Mouse (Mus musculus): Measurements from ENCODE around the gene Ttf2. TPM values are rescaled to one million over a fixed set of nuclear protein-coding genes. Genes with fewer than 3 reads are reported as not detected.
A peak's percentile ranks its signal among the peaks of the same experiment; 100 is the strongest.

Ttf2 gene
- 18.0 and 18.1 TPM in 2 replicates for polyA plus RNA-seq (2016; fragmentation: Nextera tagmentation; extraction: Ambion mirVana)

DNA sequence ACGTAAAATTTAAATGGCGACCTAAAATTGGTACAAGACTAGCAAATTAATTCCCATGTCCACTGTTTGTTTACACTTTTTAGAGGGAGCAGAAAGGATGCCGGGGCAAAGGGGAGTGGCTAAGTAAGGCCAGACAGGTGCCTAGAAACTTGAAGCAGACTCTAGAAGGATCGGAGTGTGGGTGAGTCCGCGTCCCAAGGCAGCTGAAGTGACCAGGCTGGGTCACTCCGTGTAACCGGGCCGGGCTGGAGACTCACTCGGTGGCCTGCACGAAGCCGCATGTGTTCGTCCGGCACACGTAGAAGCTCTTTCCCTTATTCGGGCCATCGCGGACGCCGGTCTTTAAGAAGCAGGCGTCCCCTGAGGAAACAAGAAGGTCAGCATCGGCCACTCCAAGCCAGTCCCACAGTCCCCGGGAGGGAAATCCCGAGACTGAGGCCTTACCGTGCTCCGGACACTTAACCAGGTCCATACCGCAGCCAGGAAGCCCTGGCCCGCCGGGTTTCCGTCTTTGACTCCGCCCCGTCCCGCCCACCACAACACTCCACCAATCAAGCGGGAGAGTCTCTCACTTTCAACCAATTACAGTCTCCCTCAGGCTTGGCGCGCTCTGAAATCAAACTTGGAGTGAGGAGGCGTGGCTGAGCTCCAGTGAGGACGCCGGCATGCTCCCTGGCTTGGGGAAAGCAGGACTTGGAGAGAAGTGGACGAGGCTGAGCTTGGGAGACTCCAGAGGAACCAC lies at the start of gene Ttf2:
Gene Ttf2 (minus strand): TSS at position 488 of the 742 bp plus-strand sequence.
- WGBS, result under 1% methylated on average over 40 of the region's 40 CpGs

GRCm38 (mm10) chr3:101018494-101018893 lies 49.0 kb upstream of the Ttf2 start:
- 85% methylated on average over 6 of the region's 6 CpGs for WGBS
- H3K36me3 ChIP-seq, result no peaks in the 10 kb centered on the region

More for the DNA sequence above, at the start of gene Ttf2:
- Histone ChIP-seq H3K9me3 (no peaks in the 10 kb centered on the region), H3K4me1 (peaks cover 10% of the 10 kb centered on the region), H3K27me3 (ENCODE audit: insufficient read depth, poor library complexity, severe bottlenecking) (no peaks in the 10 kb centered on the region), H3K36me3 (peaks cover 15% of the 10 kb centered on the region; the same call in 1 of the 2 replicates), H3K4me3 (peak within 1 kb of the TSS; percentile 89), H3K27ac (peak within 1 kb of the TSS; percentile 88)
- peak; percentile 98 for DNase-seq (ENCODE audit: low spot score)

GRCm38 (mm10) chr3:101016050-101016449 lies 46.6 kb upstream of the Ttf2 start:
- Histone ChIP-seq H3K4me1 (peaks cover 27% of the 10 kb centered on the region), H3K27ac (no peak overlapping the region), H3K27me3 (ENCODE audit: insufficient read depth, poor library complexity, severe bottlenecking) (no peaks in the 10 kb centered on the region), H3K4me3 (no peak overlapping the region), H3K36me3 (no peaks in the 10 kb centered on the region; the same call in 1 of the 2 replicates), H3K9me3 (no peaks in the 10 kb centered on the region)
- 93% methylated on average over 7 of the region's 7 CpGs for WGBS
- DNase-seq (ENCODE audit: low spot score), result no peak

More at GRCm38 (mm10) chr3:101018494-101018893, 49.0 kb upstream of the Ttf2 start:
- DNase-seq (ENCODE audit: low spot score), result no peak
- H3K4me1 ChIP-seq, result peaks cover 25% of the 10 kb centered on the region
- no peak overlapping the region for H3K4me3 ChIP-seq
- no peak overlapping the region for H3K27ac ChIP-seq
- H3K27me3 ChIP-seq (ENCODE audit: insufficient read depth, poor library complexity, severe bottlenecking), result no peaks in the 10 kb centered on the region
- no peaks in the 10 kb centered on the region for H3K9me3 ChIP-seq

DNA sequence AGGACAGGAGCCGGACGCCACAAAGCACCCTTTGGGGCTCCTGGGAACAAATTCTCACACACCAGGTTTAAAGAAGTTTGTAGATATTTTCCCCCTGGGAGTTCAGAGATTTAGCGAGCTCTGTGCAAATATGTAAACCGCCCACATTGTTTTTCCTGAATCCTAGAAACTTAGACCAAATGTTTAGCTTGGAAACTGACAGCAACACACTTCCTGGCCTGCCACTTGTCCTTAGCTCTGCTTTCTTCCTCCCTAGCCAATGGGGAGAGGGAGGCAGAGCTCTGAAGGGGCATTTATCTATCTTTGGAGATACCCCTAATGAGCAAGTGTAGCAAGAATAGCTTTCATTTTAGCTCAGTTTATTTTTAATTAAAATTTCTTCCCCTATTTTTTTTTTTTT lies 45.8 kb upstream of the Ttf2 start:
- 0 out of 2 replicates have a peak overlapping the region, but pooled peaks have one; percentile 3 for H3K27ac ChIP-seq
- peaks cover 26% of the 10 kb centered on the region for H3K4me1 ChIP-seq
- no peaks in the 10 kb centered on the region; the same call in 1 of the 2 replicates for H3K36me3 ChIP-seq
- H3K27me3 ChIP-seq (ENCODE audit: insufficient read depth, poor library complexity, severe bottlenecking), result no peaks in the 10 kb centered on the region
- H3K4me3 ChIP-seq, result no peak overlapping the region
- no peak for DNase-seq (ENCODE audit: low spot score)
- H3K9me3 ChIP-seq, result no peaks in the 10 kb centered on the region
- WGBS, result 43% methylated on average over 4 of the region's 4 CpGs

DNA sequence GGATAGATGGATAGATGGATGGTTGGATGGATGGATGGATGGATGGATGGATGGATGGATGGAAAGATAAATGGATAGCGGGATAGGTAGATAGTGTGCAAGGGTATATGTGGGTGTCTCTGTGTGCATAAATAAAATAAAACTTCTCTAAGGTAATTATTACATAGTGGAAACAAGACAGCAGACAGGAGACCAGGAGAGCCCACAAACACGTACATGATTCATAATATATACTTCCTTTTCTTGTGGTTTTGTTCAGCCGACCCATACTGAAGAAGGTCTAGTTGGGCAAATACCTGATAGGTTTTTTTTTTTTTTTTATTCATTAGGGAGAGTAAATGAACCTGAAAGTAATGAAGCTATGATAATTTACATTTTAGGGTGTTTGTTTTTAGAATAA lies 44.1 kb upstream of the Ttf2 start:
- H3K27ac ChIP-seq, result no peak overlapping the region
- H3K4me3 ChIP-seq, result no peak overlapping the region
- H3K27me3 ChIP-seq (ENCODE audit: insufficient read depth, poor library complexity, severe bottlenecking), result no peaks in the 10 kb centered on the region
- DNase-seq (ENCODE audit: low spot score), result no peak
- 82% methylated on average over 3 of the region's 3 CpGs for WGBS
- peaks cover 26% of the 10 kb centered on the region for H3K4me1 ChIP-seq
- no peaks in the 10 kb centered on the region; the same call in 1 of the 2 replicates for H3K36me3 ChIP-seq
- no peaks in the 10 kb centered on the region for H3K9me3 ChIP-seq

DNA sequence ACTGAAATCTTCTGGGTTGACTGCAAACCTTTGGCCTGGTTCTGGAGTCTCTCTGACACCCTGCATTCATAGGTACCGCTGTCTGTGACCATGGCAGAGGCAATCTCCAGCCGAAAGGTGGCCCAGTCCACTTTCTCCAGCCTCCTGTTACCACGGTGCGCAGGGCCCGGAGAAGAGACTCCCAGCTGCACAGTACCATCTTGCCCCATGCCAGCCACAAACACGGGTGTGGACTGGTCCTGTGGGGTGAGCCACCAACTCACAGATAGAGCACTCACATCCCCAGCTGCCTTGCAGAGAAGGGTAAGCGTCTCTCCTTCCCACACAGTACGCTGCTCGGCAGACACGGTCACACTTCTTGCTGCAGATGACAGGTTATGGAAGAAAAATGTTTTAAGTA lies 43.5 kb upstream of the Ttf2 start:
- no peak overlapping the region for H3K4me3 ChIP-seq
- H3K27ac ChIP-seq, result peak overlapping the region; percentile 25; the same call in 1 of the 2 replicates
- H3K4me1 ChIP-seq, result peaks cover 26% of the 10 kb centered on the region
- 91% methylated on average over 10 of the region's 10 CpGs for WGBS
- H3K36me3 ChIP-seq, result no peaks in the 10 kb centered on the region; the same call in 1 of the 2 replicates
- DNase-seq (ENCODE audit: low spot score), result no peak
- H3K9me3 ChIP-seq, result no peaks in the 10 kb centered on the region
- H3K27me3 ChIP-seq (ENCODE audit: insufficient read depth, poor library complexity, severe bottlenecking), result no peaks in the 10 kb centered on the region

GRCm38 (mm10) chr3:101012597-101012996 lies 43.1 kb upstream of the Ttf2 start:
- Histone ChIP-seq H3K9me3 (no peaks in the 10 kb centered on the region), H3K4me3 (no peak overlapping the region), H3K27ac (peak overlapping the region; percentile 62), H3K36me3 (no peaks in the 10 kb centered on the region; the same call in 1 of the 2 replicates), H3K27me3 (ENCODE audit: insufficient read depth, poor library complexity, severe bottlenecking) (no peaks in the 10 kb centered on the region), H3K4me1 (peaks cover 26% of the 10 kb centered on the region)
- 87% methylated on average over 8 of the region's 8 CpGs for WGBS
- no peak for DNase-seq (ENCODE audit: low spot score)

DNA sequence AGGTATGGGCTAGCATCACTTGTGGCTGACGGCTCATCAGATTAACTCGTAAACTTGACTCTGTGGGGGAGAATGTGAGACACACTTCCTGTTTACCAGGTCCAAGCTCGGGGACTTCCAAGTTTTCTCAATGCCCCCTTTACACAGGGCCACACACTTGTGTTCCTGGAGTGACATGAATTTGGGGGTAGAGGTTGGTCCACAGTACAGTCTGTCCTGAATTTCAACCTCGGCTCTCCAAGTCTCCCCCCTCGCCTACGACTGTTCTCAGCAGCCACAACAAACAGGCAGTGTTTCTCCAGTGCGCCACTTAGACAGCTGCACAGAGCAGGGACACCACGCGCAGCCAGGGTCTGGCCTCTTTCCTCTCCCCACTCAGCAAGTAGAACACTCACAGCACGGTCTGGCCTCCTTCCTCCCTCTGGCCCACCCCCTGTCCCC lies 42.7 kb upstream of the Ttf2 start:
- DNase-seq (ENCODE audit: low spot score), result no peak
- WGBS, result 46% methylated on average over 10 of the region's 10 CpGs
- no peaks in the 10 kb centered on the region for H3K27me3 ChIP-seq (ENCODE audit: insufficient read depth, poor library complexity, severe bottlenecking)
- no peaks in the 10 kb centered on the region; the same call in 1 of the 2 replicates for H3K36me3 ChIP-seq
- H3K4me1 ChIP-seq, result peaks cover 30% of the 10 kb centered on the region
- H3K4me3 ChIP-seq, result no peak overlapping the region
- H3K27ac ChIP-seq, result peak overlapping the region; percentile 62
- H3K9me3 ChIP-seq, result no peaks in the 10 kb centered on the region

- WGBS, result 74% methylated on average over 5 of the region's 5 CpGs
- Histone ChIP-seq H3K27ac (no peak overlapping the region), H3K4me3 (no peak overlapping the region), H3K4me1 (peaks cover 28% of the 10 kb centered on the region), H3K9me3 (no peaks in the 10 kb centered on the region), H3K36me3 (no peaks in the 10 kb centered on the region; the same call in 1 of the 2 replicates), H3K27me3 (ENCODE audit: insufficient read depth, poor library complexity, severe bottlenecking) (no peaks in the 10 kb centered on the region)
- no peak for DNase-seq (ENCODE audit: low spot score)
Measured at GRCm38 (mm10) chr3:101011203-101011600, 41.7 kb upstream of the Ttf2 start.

- DNase-seq (ENCODE audit: low spot score), result no peak
- H3K4me3 ChIP-seq, result no peak overlapping the region
- peaks cover 27% of the 10 kb centered on the region for H3K4me1 ChIP-seq
- H3K27ac ChIP-seq, result no peak overlapping the region
- 93% methylated on average over 4 of the region's 4 CpGs for WGBS
- no peaks in the 10 kb centered on the region; the same call in 1 of the 2 replicates for H3K36me3 ChIP-seq
- no peaks in the 10 kb centered on the region for H3K9me3 ChIP-seq
- H3K27me3 ChIP-seq (ENCODE audit: insufficient read depth, poor library complexity, severe bottlenecking), result no peaks in the 10 kb centered on the region
Measured at GRCm38 (mm10) chr3:101010589-101011202, 41.2 kb upstream of the Ttf2 start.

- WGBS, result 53% methylated on average over 5 of the region's 5 CpGs
- DNase-seq (ENCODE audit: low spot score), result no peak
- Histone ChIP-seq H3K27me3 (ENCODE audit: insufficient read depth, poor library complexity, severe bottlenecking) (no peaks in the 10 kb centered on the region), H3K4me1 (peaks cover 14% of the 10 kb centered on the region), H3K4me3 (no peak overlapping the region), H3K36me3 (peaks cover 8% of the 10 kb centered on the region; the same call in 1 of the 2 replicates), H3K27ac (no peak overlapping the region), H3K9me3 (no peaks in the 10 kb centered on the region)
Measured at GRCm38 (mm10) chr3:101007112-101007782, 37.8 kb upstream of the Ttf2 start.

- DNase-seq (ENCODE audit: low spot score), result no peak
- H3K4me1 ChIP-seq, result peaks cover 9% of the 10 kb centered on the region; the same call in 1 of the 2 replicates
- H3K27me3 ChIP-seq (ENCODE audit: insufficient read depth, poor library complexity, severe bottlenecking), result no peaks in the 10 kb centered on the region
- H3K27ac ChIP-seq, result no peak overlapping the region
- H3K36me3 ChIP-seq, result 0 out of 2 replicates have a peak, but pooled peaks cover 8% of the 10 kb centered on the region
- H3K4me3 ChIP-seq, result no peak overlapping the region
- 68% methylated on average over 6 of the region's 6 CpGs for WGBS
- no peaks in the 10 kb centered on the region for H3K9me3 ChIP-seq
Measured at GRCm38 (mm10) chr3:101005392-101005791, 35.9 kb upstream of the Ttf2 start.
